Mouse (Mus musculus): ENCODE results near the gene Topaz1.

Topaz1 gene

GRCm38 (mm10) chr9:122747060-122747459, at the start of gene Topaz1:
Topaz1 (plus strand) TSS chr9:122747346.
- DNase-seq (ENCODE audit: low read depth, low spot score), result no peak

- DNase-seq (ENCODE audit: low read depth, low spot score), result peak; percentile 54
Observed at GRCm38 (mm10) chr9:122701817-122702216, 45.3 kb upstream of the Topaz1 start.

DNA sequence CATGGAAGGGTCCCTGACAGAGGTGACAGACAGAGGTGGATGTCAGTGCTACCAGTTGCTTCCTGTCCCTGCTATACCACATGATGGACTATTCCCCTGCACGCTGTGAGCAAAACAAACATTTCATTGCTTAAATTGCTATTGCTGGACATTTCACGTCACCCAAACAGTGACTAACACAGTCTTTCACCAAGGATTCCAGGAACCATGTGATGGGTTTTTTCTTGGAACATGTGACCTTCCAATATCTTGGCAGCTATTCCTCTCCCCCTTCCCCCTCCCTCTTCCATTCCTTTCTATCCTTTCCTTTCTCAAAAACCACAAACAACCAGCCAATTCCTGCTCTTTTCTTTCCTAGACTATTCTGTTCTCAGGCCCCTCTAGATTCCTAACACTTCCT, 33.3 kb upstream of the Topaz1 start:
- DNase-seq (ENCODE audit: low read depth, low spot score), result peak; percentile 64

DNA sequence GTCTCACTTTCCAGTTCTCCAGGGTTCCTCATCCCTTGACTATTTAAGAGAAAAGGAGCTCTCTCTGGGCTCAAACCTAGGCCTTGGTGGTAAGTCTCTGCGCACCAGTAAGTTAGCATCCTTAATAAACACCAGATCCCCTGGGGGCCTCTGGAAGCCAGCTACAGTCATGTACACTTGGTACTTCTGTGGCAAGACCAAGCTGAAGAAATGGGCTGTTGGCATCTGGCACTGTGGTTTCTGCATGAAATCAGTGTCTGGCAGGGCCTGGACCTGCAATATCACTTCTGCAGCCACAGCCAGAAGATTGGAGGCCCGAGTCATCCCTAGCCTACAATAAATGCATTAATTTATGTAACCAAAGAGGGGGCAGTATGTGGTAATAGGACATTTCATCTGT, 32.1 kb upstream of the Topaz1 start:
- peak; percentile 29 for DNase-seq (ENCODE audit: low read depth, low spot score)

- DNase-seq (ENCODE audit: low read depth, low spot score), result peak; percentile 5
Observed at GRCm38 (mm10) chr9:122716131-122716921, 30.8 kb upstream of the Topaz1 start.

DNA sequence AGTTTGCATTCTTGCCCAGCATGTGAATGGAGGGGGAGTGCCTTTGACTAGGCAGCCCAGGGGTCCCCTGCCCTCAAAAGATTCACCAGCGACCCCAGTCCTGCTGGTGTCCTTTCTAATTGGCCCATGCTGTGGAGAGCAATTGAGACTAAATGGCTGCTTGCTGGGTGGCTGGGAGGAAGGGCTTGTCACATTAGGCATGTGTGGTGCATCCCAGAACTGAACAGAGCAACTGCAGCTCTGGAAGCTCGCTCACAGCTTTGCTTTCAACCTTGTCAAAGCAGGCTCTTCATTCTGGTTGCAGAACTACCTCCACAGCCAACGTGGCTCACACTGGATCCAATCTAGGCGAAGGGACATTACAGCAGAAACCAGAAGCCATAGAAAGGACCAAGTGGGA, 24.9 kb upstream of the Topaz1 start:
- DNase-seq (ENCODE audit: low read depth, low spot score), result no peak

DNA sequence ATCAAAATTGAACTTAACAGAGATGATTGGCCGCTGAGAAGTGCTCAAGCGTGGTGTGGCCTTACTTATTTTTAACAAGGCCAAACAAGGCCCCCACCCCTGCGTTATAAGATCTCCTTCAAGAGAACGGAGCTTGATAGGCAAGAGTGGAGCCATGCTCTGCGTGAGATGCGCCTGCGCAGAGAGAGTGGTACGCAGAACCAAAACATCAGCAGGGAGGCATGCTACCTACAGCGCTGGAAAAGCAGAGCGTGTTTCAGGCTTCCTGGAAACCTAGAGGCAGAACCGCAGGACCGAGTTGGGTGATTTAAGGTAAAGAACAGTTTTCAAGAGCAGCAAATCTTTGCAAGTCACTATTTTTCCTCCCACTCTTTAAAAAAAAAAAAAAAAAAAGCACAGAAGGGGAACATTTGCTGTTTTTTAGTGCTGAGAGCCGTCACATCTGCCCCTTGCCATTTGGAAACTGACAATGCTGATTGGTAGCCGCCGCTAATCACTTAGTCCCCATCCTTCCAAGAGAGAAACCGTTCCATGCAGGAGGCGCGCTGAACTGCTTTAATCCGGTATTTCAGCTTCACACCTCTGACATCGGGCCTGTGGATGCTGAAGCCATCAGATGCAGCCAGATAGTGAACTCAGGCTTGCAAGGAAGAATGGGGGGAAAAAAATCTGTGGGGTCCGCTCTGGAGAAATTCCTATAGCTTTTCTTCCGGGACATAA, 21.9 kb upstream of the Topaz1 start:
- DNase-seq (ENCODE audit: low read depth, low spot score), result no peak

- peak; percentile 78 for DNase-seq (ENCODE audit: low read depth, low spot score)
Observed at GRCm38 (mm10) chr9:122729500-122729899, 17.6 kb upstream of the Topaz1 start.

- no peak for DNase-seq (ENCODE audit: low read depth, low spot score)
Observed at GRCm38 (mm10) chr9:122732126-122732810, 14.9 kb upstream of the Topaz1 start.

GRCm38 (mm10) chr9:122733222-122733621, 13.9 kb upstream of the Topaz1 start:
- DNase-seq (ENCODE audit: low read depth, low spot score), result no peak

DNA sequence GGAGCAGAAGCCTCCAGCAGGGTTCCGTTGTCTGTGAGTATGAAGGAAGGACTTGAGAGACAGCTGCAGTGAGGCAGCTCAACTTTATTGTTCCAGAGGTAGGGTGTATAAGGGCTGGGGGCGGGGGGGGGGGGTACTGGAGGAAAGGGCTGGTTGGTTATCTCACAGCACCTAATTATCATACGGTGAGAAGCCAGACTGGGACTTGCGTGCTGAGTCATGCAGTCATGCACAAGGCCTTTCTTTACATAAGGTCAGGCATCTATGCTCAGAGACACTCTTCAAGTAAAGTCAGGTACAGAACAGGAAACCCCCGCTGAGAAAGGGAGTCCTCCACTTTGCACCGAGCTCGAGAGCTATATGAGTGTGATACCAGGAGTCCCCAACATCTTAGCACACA, 12.2 kb upstream of the Topaz1 start:
- DNase-seq (ENCODE audit: low read depth, low spot score), result no peak

- DNase-seq (ENCODE audit: low read depth, low spot score), result peak; percentile 23
Observed at GRCm38 (mm10) chr9:122736001-122736400, 11.1 kb upstream of the Topaz1 start.

GRCm38 (mm10) chr9:122736742-122737141, 10.4 kb upstream of the Topaz1 start:
- peak; percentile 86 for DNase-seq (ENCODE audit: low read depth, low spot score)

DNA sequence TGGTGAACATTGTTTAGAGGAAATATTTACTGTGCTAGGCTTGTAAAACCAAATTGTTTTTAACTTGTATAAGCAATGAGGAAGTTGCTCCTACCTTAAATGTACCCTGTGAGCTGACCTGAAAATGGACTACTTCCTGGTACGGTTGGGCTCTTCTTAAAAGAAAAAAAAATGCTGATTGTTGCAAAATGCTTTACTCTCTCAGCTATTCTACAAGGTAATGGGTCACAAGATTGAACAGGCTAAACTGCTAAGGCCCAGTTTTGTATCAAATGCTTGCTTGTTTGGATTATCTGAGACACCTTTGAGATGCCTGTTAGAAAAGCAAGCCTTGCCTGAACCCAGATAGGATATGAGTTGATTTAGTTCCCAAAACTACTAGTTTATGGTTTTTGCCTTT, 1.3 kb upstream of the Topaz1 start:
- no peak for DNase-seq (ENCODE audit: low read depth, low spot score)

- DNase-seq (ENCODE audit: low read depth, low spot score), result no peak
Observed at GRCm38 (mm10) chr9:122757614-122758013, 10.5 kb downstream of the Topaz1 start.

- no peak for DNase-seq (ENCODE audit: low read depth, low spot score)
Observed at GRCm38 (mm10) chr9:122760111-122760510, 13.0 kb downstream of the Topaz1 start.

DNA sequence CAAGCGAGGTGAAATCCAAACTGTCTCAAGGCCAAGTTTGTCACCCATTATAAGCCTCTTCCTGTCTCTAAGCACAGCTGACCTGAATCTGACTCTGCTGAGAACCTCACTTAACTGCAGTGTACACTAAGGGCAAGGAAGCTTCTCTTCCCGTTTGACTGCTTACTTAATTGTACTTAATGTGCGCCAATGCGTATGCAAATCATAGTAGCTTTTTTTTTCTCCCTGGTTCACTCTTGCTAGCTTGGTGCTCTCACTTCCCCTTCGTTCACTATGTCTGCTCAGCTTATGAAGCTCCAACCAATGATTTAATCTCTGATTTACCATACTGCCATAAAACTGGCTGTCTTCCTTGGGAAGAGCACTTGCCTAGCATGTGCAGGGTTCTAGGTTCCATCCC, 38.1 kb downstream of the Topaz1 start:
- no peak for DNase-seq (ENCODE audit: low read depth, low spot score)

- DNase-seq (ENCODE audit: low read depth, low spot score), result no peak
Observed at GRCm38 (mm10) chr9:122786534-122786933, 39.4 kb downstream of the Topaz1 start.

GRCm38 (mm10) chr9:122805053-122805844, 58.1 kb downstream of the Topaz1 start, which contains the start of gene Tcaim:
Tcaim (plus strand) TSS chr9:122805539.
- peak; percentile 84 for DNase-seq (ENCODE audit: low read depth, low spot score)

DNA sequence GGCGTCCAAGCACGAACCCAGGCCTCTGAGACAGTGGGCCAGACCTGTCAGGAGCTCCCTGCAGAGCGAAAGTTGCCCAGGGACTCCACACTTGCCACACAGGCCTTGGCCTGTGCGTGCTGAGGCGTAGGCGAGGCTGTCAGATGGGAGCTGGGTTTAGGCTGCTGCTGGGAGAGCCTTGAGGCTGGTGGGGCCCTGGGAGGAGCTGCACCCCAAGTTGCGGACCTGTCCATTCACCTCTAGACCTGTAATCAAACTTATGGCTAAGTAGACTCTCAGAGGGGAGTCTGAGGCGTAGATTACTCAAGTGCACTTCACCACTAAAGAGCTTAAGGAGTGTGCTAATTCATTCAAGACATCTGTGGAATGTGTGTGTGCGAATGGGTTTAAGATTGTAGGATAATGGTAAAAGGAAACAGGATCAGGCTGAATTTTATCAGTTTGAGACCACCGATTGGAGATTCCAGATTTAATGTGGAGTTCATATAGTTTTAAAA, 58.7 kb downstream of the Topaz1 start:
- DNase-seq (ENCODE audit: low read depth, low spot score), result no peak

- DNase-seq (ENCODE audit: low read depth, low spot score), result no peak
Observed at GRCm38 (mm10) chr9:122807186-122807585, 60.0 kb downstream of the Topaz1 start.

Measured in 3T3-L1 (cell line).